Mouse (Mus musculus): ENCODE data around the gene Arhgap32.
A peak's percentile ranks its signal among the peaks of the same experiment; 100 is the strongest.
"Not testable (repeated sequence)": the region's sequence is repeated elsewhere in the genome, so short reads cannot be mapped to it uniquely, and the experiment has no call there.

Gene Arhgap32

DNA sequence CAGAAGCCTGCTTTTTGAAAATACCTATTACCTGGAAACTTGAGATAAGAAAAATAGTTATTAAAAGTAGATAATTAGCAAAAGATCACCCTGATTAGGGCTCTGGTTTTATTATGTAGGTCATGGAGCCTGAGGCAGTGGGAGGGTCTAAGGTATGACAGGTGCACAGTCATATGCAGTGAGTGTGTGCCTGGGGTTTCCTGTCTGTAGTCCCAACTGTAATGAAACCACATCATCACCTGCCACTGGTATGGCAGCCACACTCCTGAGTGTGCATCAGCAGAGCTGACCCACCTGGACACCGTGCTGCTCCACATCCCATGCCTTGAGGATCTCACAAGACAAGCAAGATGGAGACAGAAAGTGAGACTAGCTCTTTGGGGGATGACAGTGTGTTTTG is at the start of gene Arhgap32:
Gene Arhgap32 (plus strand): TSS at position 351 of the 400 bp plus-strand sequence.
- no peak for DNase-seq (ENCODE audit: low read depth, low spot score)

DNA sequence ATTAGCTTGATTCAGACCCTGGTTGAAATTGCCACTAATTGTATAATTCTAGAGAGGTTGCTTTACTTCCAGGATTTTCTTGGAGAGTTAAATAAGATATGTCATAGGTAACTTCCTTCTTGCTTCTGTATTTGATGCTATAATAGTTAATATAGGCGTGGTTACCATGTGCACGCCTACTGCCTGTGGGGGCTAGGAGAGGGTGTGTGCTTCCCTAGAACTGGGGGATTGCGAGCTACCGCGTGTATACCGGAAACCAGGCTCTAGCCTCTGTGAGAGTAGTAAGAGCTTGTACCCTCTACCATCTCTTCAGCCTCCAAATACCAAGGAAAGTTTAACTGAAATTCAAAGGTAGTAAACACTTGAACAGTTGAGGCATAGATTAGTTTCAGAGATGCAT is 43.2 kb upstream of the Arhgap32 start:
- no peak for DNase-seq (ENCODE audit: low read depth, low spot score)

DNA sequence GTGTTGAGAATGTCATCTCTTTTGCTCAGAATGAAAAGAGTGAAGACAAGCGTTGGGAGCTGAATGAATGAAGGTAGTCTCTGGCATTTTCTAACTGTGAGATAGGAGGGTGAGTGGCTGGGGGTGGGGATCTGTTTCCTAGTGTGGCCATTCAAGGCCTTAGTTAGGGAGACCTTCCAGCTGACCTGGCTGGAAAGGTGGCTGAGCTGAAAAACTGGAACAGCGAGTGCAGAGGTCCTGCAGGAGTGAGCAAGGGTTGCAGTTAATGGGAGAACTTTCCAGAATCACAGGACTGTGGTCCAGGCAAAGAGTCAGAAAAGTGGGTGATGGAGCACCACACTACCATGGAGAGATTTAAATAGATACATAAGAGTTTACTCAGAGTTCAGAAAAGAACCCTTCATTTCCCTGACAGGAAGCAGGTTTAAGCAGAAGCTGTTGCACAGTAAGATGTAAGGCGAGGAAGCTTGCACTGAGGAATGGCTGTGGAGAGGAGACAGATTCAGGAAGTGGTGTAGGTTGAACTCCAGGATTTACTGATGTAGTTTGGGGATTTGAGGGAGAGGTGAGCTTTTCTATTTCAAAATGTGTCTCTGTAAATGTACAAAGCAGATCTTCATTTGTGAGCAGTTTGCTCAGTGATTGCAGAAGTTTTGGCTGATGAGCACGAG is 27.7 kb upstream of the Arhgap32 start:
- DNase-seq (ENCODE audit: low read depth, low spot score) = no peak

DNA sequence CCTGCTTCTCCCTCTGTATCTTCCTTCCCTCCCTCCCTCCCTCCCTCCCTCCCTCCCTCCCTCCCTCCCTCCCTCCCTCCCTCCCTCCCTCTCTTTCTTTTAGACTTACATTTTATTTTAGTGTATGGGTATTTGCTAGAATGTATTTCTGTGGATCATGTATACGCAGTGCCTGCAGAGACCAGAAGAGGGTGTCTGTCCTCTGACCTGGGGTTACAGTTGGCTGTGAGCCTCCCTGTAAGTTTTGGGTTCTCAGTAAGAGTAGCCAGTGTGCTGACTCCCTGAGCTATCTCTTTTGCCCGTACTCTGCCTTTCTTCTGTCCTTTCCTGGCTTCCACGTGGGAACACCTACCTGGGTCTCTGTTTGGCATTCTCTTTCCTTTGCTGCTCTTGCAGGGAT is 27.1 kb upstream of the Arhgap32 start:
- DNase-seq (ENCODE audit: low read depth, low spot score) = no peak

DNA sequence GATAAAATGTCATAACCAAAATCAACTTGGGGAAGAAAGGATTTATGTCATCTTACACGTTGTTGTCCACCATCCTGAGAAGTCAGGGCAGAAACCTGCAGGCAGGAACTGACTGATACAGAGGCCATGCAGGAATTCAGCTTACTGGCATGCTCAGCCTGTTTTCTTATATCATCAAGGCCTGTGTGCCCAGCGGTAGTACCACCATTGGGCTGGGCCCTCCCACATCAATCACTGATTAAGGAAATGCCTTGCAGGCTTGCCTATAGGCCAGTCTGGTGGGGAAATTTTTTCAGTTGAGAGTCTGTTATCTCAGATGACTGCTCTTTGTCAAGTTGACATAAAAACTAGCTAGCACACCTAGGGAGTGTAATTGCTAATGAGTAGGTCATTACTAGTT is 22.5 kb upstream of the Arhgap32 start:
- peak; percentile 1 for DNase-seq (ENCODE audit: low read depth, low spot score)

DNA sequence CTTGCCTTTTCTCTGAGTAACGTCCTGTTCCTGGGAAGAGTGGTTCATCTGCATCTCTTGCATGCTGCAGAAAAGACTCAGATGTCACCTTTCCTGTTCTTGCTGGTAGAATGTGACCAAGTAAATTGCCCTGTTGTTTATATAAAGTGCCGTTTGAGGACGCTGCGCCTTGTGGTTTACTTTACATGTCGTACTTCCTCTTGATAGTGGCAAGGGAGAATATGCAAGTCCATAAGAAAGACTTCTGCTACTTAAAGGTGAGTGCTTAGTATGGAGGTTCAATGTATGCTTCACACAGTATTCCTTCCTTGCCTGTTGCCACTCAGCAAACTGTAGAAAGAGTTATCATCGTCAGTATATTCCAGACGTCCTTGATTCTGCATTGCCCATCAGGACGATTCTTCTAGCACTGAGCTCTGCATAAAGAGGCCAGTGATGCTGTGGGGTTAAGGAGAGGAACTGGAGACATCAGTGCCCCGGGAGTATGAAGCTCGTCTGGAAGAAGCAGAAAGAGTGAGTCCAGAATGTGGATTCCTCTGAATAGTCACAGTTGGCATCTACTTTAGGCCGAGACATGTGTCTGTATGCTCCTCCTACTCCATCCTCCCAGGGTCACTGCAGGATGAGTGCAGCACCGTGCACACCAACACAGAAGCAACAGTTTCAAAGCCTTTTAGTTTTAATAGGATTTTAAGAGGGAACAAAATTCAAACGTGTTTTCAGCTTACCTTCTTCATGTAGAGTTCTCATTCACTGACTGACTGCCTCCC is 21.4 kb upstream of the Arhgap32 start:
- DNase-seq (ENCODE audit: low read depth, low spot score) = no peak

DNA sequence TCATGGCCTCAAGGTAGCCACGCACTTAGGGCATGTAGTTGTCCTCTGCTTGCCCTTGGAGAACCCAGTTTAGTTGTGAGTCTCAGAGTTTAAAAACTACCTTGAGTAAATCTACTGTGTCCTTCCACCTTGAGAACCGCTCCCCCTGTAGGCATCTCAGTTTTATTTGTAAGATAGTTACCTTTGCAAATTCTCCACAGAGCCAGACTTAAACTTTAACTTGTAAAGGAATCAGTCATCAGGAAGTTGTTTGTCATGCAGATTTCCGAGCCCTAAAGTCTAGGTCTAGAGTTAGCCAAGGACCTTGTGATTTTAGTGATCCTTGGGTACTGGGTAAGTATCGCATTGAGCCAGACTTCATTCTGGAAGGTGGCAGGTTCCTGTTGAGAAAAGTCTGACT is 20.4 kb upstream of the Arhgap32 start:
- no peak for DNase-seq (ENCODE audit: low read depth, low spot score)

DNA sequence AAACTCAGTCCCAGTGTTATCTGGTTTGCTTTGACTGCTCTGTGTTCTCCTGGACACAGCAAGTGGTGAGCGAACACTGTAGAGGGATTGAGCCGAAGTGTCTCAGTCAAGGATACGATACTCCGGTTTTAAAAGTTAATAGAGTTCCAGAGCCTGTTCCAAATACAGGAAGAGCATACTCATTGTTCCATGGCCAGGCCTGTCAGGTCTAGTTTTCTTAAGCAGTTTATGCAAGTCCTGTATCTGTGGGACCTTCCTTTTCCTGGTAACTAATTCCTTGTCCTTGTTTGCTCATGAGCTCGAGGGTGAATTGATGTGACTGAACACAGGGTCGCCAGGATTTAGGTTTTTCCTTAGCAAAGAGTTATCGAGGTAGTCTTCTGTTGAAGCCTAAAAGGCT is 19.4 kb upstream of the Arhgap32 start:
- DNase-seq (ENCODE audit: low read depth, low spot score) = no peak

DNA sequence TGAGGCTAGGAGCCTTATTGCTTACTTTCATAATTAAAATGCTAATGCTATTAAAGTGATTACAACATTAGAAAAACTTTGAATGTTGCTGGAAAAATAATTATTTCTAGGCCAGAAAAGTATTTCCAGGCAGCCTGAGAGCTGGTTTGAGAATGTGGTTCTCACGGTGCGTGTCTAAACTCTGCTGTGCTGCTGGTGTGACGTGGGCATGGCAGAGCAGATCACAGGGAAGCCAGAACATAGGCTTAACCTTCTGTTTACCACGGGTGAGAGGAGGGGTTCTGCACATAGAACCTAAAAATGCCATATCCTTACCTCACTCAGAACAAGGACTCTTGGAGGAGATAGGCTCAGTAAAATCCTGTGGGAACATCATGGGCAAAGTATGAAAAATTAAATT is 18.8 kb upstream of the Arhgap32 start:
- no peak for DNase-seq (ENCODE audit: low read depth, low spot score)

DNA sequence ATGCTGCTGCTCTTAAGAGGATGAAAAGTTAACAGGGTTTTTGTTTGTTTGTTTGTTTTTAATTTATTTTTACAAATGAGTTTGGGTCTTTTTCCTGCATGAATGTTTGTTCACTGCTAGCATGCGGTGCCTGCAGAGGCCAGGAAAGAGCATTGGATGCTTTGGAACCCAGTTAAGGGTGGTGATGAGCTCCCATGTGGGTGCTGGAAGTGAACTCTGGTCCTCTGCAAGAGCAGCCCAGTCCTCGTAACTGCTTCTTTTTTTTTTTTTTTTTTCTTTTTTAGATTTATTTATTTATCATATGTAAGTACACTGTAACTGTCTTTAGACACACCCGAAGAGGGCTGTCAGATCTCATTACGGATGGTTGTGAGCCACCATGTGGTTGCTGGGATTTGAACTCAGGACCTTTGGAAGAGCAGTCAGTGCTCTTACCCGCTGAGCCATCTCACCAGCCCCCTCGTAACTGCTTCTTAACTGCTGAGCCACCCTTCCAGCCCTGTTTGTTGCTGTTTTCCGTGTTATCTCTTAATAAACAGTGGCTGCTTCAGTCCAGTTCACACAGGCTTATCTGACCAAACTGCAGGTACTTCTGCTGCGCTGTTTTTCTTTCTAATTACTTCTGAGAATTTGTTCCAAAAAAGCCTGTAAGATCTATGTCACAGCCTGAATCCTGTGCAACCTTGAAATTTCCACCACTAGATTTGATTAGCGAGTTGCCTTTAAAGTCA is 17.3 kb upstream of the Arhgap32 start:
- no peak for DNase-seq (ENCODE audit: low read depth, low spot score)

DNA sequence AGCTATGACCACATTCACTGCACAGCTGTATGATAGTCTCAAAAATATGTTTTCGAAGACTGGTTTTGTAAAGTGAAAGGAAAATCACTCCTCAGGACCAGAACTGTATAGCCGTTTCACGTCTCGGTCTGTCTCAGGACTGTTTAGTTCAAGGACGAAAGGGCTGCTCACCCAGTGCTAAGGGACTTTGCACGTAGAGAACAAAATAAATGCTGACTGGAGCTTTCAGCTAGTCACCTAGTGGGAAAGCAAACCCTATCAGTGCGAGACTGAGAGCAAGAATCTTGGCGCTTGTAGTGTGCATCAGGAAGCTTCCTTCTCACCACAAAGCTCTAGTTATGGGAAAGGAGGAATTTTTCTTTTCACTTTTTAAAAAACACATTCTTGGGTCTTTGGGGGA is 15.4 kb upstream of the Arhgap32 start:
- DNase-seq (ENCODE audit: low read depth, low spot score) = no peak

DNA sequence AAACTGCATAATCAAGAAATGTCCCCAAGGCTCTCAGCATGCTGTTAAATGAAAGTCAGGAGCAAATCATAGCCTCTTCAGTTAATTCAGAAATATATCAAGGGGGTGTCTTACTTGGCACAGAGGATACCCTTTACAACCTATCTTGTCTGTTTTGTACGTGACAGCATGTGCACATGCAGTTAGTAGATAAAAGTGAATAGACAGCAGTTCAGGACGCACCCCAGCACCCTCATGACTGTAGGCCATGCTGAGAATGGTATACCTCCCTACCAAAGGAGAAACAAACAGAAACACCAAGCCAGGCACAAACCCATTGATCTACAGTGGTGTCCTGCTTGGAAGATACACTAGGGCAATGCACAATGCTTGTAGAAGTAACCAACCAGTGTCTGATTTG is 14.4 kb upstream of the Arhgap32 start:
- no peak for DNase-seq (ENCODE audit: low read depth, low spot score)

DNA sequence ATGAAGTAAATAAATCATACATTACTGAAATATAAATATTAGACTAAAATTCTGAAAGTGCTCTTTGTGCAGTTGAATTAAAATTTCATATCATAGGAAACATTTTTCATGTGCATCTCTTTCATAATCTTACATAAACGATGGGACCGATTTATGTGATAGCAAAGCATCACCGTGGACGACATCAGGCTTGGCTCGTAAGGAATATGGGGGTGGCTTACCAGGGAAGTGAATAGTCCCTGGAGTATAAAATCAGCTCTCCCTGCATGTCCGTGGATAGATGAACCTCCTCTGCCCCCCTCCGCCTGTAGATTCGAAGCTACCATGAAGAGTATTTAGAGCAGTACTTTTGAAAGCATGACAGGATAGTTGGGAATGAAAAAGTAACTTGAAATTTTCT is 11.3 kb upstream of the Arhgap32 start:
- DNase-seq (ENCODE audit: low read depth, low spot score) = no peak

DNA sequence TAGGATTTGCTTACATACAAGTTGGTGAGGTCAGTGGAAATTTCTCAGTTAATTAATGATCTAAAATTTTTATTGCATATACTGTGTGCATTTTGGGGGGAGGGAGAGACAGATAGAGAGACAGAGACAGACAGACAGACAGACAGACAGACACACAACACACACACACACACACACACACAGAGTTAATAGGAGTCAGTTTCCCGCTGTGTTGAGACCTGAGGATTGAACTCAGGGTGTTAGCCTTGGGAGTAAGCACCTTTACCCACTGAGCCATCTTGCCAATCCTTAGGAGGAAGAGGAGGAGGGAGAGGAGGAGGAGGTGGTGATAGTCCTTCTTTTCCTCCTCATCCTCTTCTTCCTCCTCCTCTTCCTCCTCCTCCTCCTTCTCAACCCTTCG is 5.6 kb upstream of the Arhgap32 start:
- no peak for DNase-seq (ENCODE audit: low read depth, low spot score)

DNA sequence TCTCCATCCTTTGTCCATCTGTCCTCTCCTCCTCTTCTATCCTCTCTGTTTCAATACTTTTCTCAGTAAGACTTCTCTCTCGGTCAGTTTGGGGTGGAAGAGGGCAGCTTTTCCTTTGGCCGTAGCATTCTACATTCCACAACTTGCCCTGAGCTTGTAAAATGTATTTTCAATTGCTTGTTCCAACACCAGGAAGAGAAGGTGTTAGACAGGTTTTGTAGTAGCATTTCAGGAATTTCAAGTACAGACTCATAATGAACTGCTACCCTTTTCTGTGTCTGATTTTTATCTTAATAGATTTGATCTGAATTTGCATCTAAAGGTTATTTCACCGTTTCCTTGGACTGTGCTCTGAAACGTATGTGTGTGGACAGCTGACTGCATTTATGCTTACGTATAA is 336 bp downstream of the Arhgap32 start:
- DNase-seq (ENCODE audit: low read depth, low spot score) = no peak

DNA sequence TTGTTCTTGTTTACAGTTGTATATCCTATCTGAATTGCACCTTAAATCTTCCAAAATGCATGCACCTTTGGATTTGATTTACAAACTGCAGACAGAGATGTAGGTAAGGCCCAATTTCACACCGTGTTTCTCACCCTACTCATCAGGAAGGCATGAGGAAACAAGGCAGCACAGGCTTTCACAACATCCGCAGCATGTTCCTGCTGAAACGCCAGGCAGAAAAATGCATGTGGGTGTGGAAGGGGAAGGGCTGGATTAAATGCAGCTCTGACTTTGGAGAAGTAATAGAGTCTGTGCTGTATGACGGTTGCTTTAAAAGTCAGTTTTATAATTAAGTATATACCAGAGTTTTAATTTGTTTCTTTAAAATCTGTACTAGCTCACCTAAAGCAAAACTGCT is 1.9 kb downstream of the Arhgap32 start:
- DNase-seq (ENCODE audit: low read depth, low spot score) = no peak

DNA sequence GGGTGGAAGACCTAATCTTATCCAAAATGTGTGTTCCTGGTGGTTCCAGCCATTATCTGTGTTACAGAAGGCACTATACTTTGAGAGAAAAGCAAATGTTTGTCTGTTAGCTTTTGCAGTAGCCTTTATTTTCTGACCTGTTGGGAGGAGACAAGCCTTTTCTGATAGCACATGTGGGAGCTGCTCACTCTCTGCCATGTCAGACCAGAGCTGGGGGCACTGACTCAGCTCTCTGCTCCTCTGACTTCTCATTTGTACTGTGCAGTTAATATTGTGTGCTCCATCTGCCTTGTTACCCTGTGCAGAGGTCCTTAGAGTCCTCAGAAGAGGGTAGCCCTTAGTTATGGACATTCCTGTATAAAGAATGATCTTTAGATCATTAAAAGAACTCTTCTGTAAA is 2.5 kb downstream of the Arhgap32 start:
- no peak for DNase-seq (ENCODE audit: low read depth, low spot score)

DNA sequence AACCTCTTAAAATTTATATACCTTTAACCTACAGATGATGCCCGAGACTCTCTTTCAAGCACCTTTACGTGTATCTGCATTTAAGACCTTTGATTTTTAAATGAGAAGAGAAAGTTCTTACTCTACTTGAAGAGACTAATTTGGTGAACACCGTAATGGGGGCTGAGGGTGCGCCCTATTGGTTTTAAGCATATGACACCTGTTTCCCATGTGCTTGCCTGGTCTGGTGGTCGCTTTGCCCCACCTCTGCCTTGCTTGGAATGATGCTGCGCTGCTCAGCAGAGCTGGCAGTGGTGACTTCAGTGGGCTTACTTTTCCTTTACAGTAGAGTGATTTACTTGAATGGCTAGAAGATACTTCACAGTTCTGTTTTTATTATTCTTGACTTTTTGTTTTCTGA is 3.6 kb downstream of the Arhgap32 start:
- no peak for DNase-seq (ENCODE audit: low read depth, low spot score)

DNA sequence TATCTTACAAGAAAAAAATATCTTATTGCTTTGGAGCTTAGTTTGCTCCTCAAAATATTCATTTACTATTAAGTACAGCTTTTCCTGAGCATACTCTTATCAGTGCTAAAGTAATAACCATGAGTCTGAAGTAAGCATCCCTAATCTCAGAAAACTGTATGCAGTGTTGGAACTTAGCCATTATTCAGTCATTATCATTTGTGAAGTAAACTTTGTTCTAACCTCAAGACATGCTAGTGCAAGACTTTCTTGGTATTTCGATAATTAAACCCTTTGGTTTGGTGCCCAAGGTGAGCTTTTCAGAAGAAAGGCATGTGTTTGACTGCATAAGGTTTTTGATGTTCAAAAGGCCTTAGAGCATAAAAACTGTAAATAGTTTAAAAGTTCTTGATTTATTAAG is 4.2 kb downstream of the Arhgap32 start:
- no peak for DNase-seq (ENCODE audit: low read depth, low spot score)

DNA sequence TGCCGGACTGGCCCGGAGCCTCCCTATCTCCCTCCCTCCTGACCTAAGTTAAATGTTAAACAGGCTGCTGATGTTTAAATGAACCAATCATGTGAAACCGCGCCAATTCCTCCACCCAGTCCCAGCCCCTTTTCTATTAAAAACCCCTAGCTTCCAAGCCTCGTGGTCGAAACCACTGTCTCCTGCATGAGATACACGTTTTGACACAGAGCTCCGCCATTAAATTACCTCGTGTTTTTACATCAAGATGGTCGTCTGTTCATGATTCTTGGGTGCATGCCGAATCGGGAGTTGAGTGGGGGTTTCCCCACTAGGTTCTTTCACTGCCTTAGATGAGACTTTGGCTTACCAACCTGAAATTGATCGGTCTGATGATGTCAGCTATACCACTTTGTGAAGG is 5.3 kb downstream of the Arhgap32 start:
- not testable (repeated sequence) for DNase-seq (ENCODE audit: low read depth, low spot score)

DNA sequence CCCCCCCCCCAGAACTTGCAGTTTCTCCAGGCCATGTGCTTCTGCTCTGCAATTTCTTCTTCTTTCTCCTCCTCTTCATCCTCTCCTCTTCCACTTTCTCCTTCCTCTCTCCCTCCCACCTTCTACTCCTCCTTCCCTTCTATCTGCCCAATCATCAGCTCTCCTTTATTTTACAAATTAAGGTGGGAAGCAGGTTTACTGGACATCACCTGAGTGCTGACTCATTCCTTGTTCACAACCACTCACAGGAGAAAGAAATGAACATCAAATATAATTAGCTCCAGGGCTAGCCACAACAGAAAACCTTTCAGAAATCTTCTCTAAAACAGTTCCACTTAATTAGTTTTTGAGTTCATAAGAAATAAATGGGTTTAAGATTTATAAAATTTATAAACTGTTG is 20.3 kb downstream of the Arhgap32 start:
- no peak for DNase-seq (ENCODE audit: low read depth, low spot score)

DNA sequence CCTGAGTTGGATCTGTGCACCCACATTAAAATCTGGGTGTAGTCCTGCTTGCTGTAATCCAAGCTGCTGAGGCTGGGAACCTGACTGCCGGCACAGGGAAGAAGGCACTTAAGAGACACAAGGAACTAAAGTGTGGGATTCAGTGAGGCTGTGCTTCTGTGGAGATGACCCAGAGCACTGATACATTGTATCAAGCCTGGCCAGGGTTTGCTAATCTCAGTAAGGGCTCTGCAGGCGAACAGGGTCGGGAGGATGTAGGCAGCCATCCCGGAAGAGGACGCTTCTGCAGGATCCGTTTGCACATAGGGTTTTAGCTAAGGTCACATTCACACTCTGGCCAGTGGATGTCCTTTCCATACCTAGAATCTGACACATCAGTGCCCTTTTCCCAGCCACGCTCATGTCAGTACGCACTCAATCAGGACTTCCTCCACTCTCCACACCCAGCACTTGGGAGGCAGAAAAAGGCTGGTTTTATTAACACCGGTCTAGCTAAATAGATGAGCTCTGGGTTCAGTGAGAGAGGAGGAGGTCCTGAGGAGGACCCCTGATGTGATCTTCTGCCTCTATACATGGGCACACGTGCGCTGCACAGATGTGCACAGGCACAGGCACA is 20.9 kb downstream of the Arhgap32 start:
- DNase-seq (ENCODE audit: low read depth, low spot score) = no peak

Data from embryo, embryonic 11.5 days (tissue).